Comparison of ENCODE assay signal across 10 mouse cellular contexts in the genomic region with DNA sequence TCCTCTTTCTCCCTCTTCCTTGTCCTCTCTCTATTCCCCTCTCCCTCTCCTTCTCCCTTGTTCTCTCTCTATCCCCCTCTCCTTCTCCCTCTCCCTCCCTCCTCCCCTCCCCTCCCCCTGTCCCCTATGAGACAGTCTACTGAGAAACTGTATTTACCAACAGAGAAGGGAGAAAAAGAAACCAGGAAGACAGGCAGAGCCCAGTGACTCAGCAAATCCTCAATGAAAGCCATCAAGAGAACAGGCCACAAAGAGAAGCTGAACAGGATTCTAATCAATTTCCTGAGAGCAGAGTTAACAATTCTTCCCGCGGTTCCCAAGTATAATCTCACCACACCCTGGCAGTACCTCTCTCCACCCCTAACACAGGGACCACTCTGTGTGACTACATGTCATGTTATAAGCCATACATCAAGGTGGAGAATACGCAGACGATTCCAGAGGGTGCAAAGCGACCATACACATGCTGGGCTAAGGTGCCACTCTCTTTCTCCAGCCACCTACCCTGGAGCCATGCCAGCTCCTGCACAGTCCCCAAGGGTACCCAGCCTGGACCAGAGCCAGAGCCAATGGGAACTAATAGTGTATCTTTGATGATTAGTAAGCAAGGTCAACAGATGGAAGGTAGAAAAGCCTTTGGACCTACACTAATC. TPM values are rescaled to one million over a fixed set of nuclear protein-coding genes. Genes with fewer than 3 reads are reported as not detected.
A peak's percentile ranks its signal among the peaks of the same experiment; 100 is the strongest.
DNase-seq lines count a peak whose midpoint lies in the region; ATAC-seq lines count a peak whose summit lies in the region.
"Had no signal": no experiment of that assay in that cellular context is flagged by ENCODE, and none has a peak within 500 bp of the region (broad histone marks: within the 10 kb centered on the region; RNA-seq: fewer than 3 reads in every experiment).

No protein-coding gene starts in this region.

- H3K36me3 ChIP-seq in midbrain, embryonic 11.5 days (ENCODE audit: control insufficient read depth, insufficient read depth, low read length): no peaks in the 10 kb centered on the region
- no peaks in the 10 kb centered on the region for H3K36me3 ChIP-seq in midbrain, embryonic 16.5 days (ENCODE audit: control insufficient read depth, insufficient read depth, low read length)
- H3K36me3 ChIP-seq in intestine, embryonic 16.5 days (ENCODE audit: control insufficient read depth, insufficient read depth, low read length): no peaks in the 10 kb centered on the region
- no peaks in the 10 kb centered on the region for H3K36me3 ChIP-seq in stomach, embryonic 16.5 days (ENCODE audit: control insufficient read depth, insufficient read depth, low read length)
- H3K36me3 ChIP-seq in kidney, embryonic 14.5 days (ENCODE audit: control insufficient read depth, insufficient read depth, low read length): no peaks in the 10 kb centered on the region
- H3K36me3 ChIP-seq in hindbrain, embryonic 13.5 days: no peaks in the 10 kb centered on the region

- no peak overlapping the region for H3K4me3 ChIP-seq in midbrain, embryonic 11.5 days (ENCODE audit: low read depth, low read length)
- H3K4me3 ChIP-seq in midbrain, embryonic 16.5 days (ENCODE audit: low read depth, low read length): no peak overlapping the region
- no peak overlapping the region for H3K4me3 ChIP-seq in intestine, embryonic 16.5 days (ENCODE audit: low read length)
- H3K4me3 ChIP-seq in stomach, embryonic 16.5 days (replicated peaks; ENCODE audit: low read length): no peak overlapping the region
- H3K4me3 ChIP-seq in kidney, embryonic 14.5 days (ENCODE audit: low read length): no peak overlapping the region
- no peak overlapping the region for H3K4me3 ChIP-seq in hindbrain, embryonic 13.5 days

- H3K4me1 ChIP-seq in midbrain, embryonic 11.5 days (ENCODE audit: control insufficient read depth, insufficient read depth, low read length): no peaks in the 10 kb centered on the region; the same call in 1 of the 2 replicates
- H3K4me1 ChIP-seq in midbrain, embryonic 16.5 days (ENCODE audit: control insufficient read depth, insufficient read depth, low read length): no peaks in the 10 kb centered on the region
- peaks cover 15% of the 10 kb centered on the region for H3K4me1 ChIP-seq in intestine, embryonic 16.5 days (ENCODE audit: control insufficient read depth, insufficient read depth, low read length)
- H3K4me1 ChIP-seq in stomach, embryonic 16.5 days (ENCODE audit: control insufficient read depth, insufficient read depth, low read length): no peaks in the 10 kb centered on the region; the same call in 1 of the 2 replicates
- H3K4me1 ChIP-seq in kidney, embryonic 14.5 days (ENCODE audit: control insufficient read depth, insufficient read depth, low read length): no peaks in the 10 kb centered on the region
- peaks cover 5% of the 10 kb centered on the region for H3K4me1 ChIP-seq in hindbrain, embryonic 13.5 days (replicated peaks)

- H3K9ac ChIP-seq in midbrain, embryonic 11.5 days (ENCODE audit: low read length): no peak overlapping the region
- H3K9ac ChIP-seq in midbrain, embryonic 16.5 days (ENCODE audit: low read depth, low read length): no peak overlapping the region
- no peak overlapping the region; the same call in 1 of the 2 replicates for H3K9ac ChIP-seq in intestine, embryonic 16.5 days (ENCODE audit: low read depth, low read length)
- no peak overlapping the region for H3K9ac ChIP-seq in stomach, embryonic 16.5 days (ENCODE audit: low read length)
- no peak overlapping the region for H3K9ac ChIP-seq in kidney, embryonic 14.5 days (ENCODE audit: low read depth, low read length)
- H3K9ac ChIP-seq in hindbrain, embryonic 13.5 days: no peak overlapping the region

- no peak overlapping the region for H3K27ac ChIP-seq in midbrain, embryonic 11.5 days (ENCODE audit: low read depth, low read length)
- no peak overlapping the region for H3K27ac ChIP-seq in midbrain, embryonic 16.5 days (ENCODE audit: low read length)
- peak overlapping the region; percentile 80 for H3K27ac ChIP-seq in intestine, embryonic 16.5 days (ENCODE audit: low read length)
- H3K27ac ChIP-seq in stomach, embryonic 16.5 days (ENCODE audit: low read length): peak overlapping the region; percentile 85
- no peak overlapping the region for H3K27ac ChIP-seq in kidney, embryonic 14.5 days (ENCODE audit: low read depth, low read length)
- no peak overlapping the region for H3K27ac ChIP-seq in hindbrain, embryonic 13.5 days

- no peak overlapping the region for H3K4me2 ChIP-seq in midbrain, embryonic 11.5 days
- no peak overlapping the region for H3K4me2 ChIP-seq in midbrain, embryonic 16.5 days (ENCODE audit: low read length)
- no peak overlapping the region for H3K4me2 ChIP-seq in intestine, embryonic 16.5 days (ENCODE audit: low read depth, low read length)
- no peak overlapping the region for H3K4me2 ChIP-seq in stomach, embryonic 16.5 days (ENCODE audit: low read depth, low read length)
- no peak overlapping the region for H3K4me2 ChIP-seq in kidney, embryonic 14.5 days (replicated peaks; ENCODE audit: low read depth, low read length)
- no peak overlapping the region for H3K4me2 ChIP-seq in hindbrain, embryonic 13.5 days

- 62% methylated on average over 5 of the region's 5 CpGs for WGBS in midbrain, embryonic 11.5 days
- 64% methylated on average over 5 of the region's 5 CpGs for WGBS in midbrain, embryonic 16.5 days
- WGBS in intestine, embryonic 16.5 days: 47% methylated on average over 5 of the region's 5 CpGs
- 38% methylated on average over 5 of the region's 5 CpGs for WGBS in stomach, embryonic 16.5 days
- 63% methylated on average over 5 of the region's 5 CpGs for WGBS in kidney, embryonic 14.5 days
- WGBS in hindbrain, embryonic 13.5 days: 71% methylated on average over 5 of the region's 5 CpGs

- peak; percentile 73 for DNase-seq in midbrain, embryonic 11.5 days (ENCODE audit: low spot score, missing footprints)
- peak; percentile 65 for DNase-seq in adipocyte (ENCODE audit: low spot score)

- H3K27me3 ChIP-seq in midbrain, embryonic 11.5 days (ENCODE audit: control insufficient read depth, insufficient read depth, low read length): no peaks in the 10 kb centered on the region
- no peaks in the 10 kb centered on the region for H3K27me3 ChIP-seq in midbrain, embryonic 16.5 days (ENCODE audit: control insufficient read depth, insufficient read depth, low read depth, low read length)
- H3K27me3 ChIP-seq in intestine, embryonic 16.5 days (replicated peaks; ENCODE audit: control insufficient read depth, insufficient read depth, low read length): no peaks in the 10 kb centered on the region
- no peaks in the 10 kb centered on the region for H3K27me3 ChIP-seq in stomach, embryonic 16.5 days (ENCODE audit: control insufficient read depth, insufficient read depth, low read length)
- no peaks in the 10 kb centered on the region for H3K27me3 ChIP-seq in kidney, embryonic 14.5 days (ENCODE audit: control insufficient read depth, insufficient read depth, low read length)
- no peaks in the 10 kb centered on the region for H3K27me3 ChIP-seq in hindbrain, embryonic 13.5 days

- ATAC-seq in midbrain, embryonic 11.5 days (ENCODE audit: low FRiP score): no peak
- no peak for ATAC-seq in midbrain, embryonic 16.5 days
- ATAC-seq in intestine, embryonic 16.5 days: peak; percentile 59
- peak; percentile 70 for ATAC-seq in stomach, embryonic 16.5 days (ENCODE audit: insufficient read depth, low FRiP score)
- no peak for ATAC-seq in erythroblast, adult 5-6 weeks (replicated peaks; ENCODE audit: low FRiP score, poor library complexity, severe bottlenecking)
- ATAC-seq in kidney, embryonic 14.5 days (ENCODE audit: low FRiP score, low TSS enrichment): no peak
- ATAC-seq in hindbrain, embryonic 13.5 days (ENCODE audit: low FRiP score): no peak

- H3K9me3 ChIP-seq in midbrain, embryonic 11.5 days (ENCODE audit: control insufficient read depth, low read length): no peaks in the 10 kb centered on the region
- no peaks in the 10 kb centered on the region for H3K9me3 ChIP-seq in midbrain, embryonic 16.5 days (replicated peaks; ENCODE audit: control insufficient read depth, low read length, poor library complexity, severe bottlenecking)
- H3K9me3 ChIP-seq in intestine, embryonic 16.5 days (ENCODE audit: control insufficient read depth, low read length): no peaks in the 10 kb centered on the region
- H3K9me3 ChIP-seq in stomach, embryonic 16.5 days (replicated peaks; ENCODE audit: control insufficient read depth, low read length): no peaks in the 10 kb centered on the region
- H3K9me3 ChIP-seq in kidney, embryonic 14.5 days (ENCODE audit: control insufficient read depth, low read length): no peaks in the 10 kb centered on the region
- no peaks in the 10 kb centered on the region for H3K9me3 ChIP-seq in hindbrain, embryonic 13.5 days

RNA-seq across cellular contexts. Expression of a gene that starts 4.3 kb away (rescaled TPM):
- polyA plus RNA-seq in midbrain, embryonic 11.5 days (2014; fragmentation: Nextera tagmentation; extraction: Ambion mirVana): not detected in 2 replicates
- not detected in 2 replicates for polyA plus RNA-seq in midbrain, embryonic 16.5 days (2015; fragmentation: Nextera tagmentation; extraction: Ambion mirVana)
- polyA plus RNA-seq in intestine, embryonic 16.5 days (2015; fragmentation: Nextera tagmentation; extraction: Ambion mirVana): 160 and 183 TPM in 2 replicates
- polyA plus RNA-seq in stomach, embryonic 16.5 days (2015; fragmentation: Nextera tagmentation; extraction: Ambion mirVana): 63.5 and 80.8 TPM in 2 replicates
- total RNA-seq in erythroblast, adult 5-6 weeks (2015; ENCODE audit: low replicate concordance): not detected in 2 replicates
- total RNA-seq in erythroblast, adult 5-6 weeks (2017; ENCODE audit: low replicate concordance): not detected in 2 replicates
- 0.16 TPM in 1 of 2 replicates, not detected in the other for polyA plus RNA-seq in kidney, embryonic 14.5 days (2014; fragmentation: Nextera tagmentation; extraction: Ambion mirVana)
- polyA plus RNA-seq in hindbrain, embryonic 13.5 days (2015; fragmentation: Nextera tagmentation; extraction: Ambion mirVana): 0.17 TPM in 1 of 2 replicates, not detected in the other
- total RNA-seq: heart, adult 8-10 months; left cerebral cortex, postnatal 36 days had no signal

RNA-seq across cellular contexts. Expression of a gene that starts 21.2 kb away (rescaled TPM):
- 11.3 and 14.4 TPM in 2 replicates for polyA plus RNA-seq in midbrain, embryonic 11.5 days (2014; fragmentation: Nextera tagmentation; extraction: Ambion mirVana)
- 21.2 and 23.2 TPM in 2 replicates for polyA plus RNA-seq in midbrain, embryonic 16.5 days (2015; fragmentation: Nextera tagmentation; extraction: Ambion mirVana)
- 17.9 and 22.0 TPM in 2 replicates for polyA plus RNA-seq in intestine, embryonic 16.5 days (2015; fragmentation: Nextera tagmentation; extraction: Ambion mirVana)
- polyA plus RNA-seq in stomach, embryonic 16.5 days (2015; fragmentation: Nextera tagmentation; extraction: Ambion mirVana): 10.4 and 11.2 TPM in 2 replicates
- not detected in 2 replicates for total RNA-seq in erythroblast, adult 5-6 weeks (2015; ENCODE audit: low replicate concordance)
- total RNA-seq in erythroblast, adult 5-6 weeks (2017; ENCODE audit: low replicate concordance): not detected in 2 replicates
- 4.4 and 5.7 TPM in 2 replicates for polyA plus RNA-seq in kidney, embryonic 14.5 days (2014; fragmentation: Nextera tagmentation; extraction: Ambion mirVana)
- polyA plus RNA-seq in hindbrain, embryonic 13.5 days (2015; fragmentation: Nextera tagmentation; extraction: Ambion mirVana): 7.7 and 8.5 TPM in 2 replicates

RNA-seq across cellular contexts. Expression of a gene that starts 21.5 kb away (rescaled TPM):
- 14.1 and 15.7 TPM in 2 replicates for polyA plus RNA-seq in midbrain, embryonic 11.5 days (2014; fragmentation: Nextera tagmentation; extraction: Ambion mirVana)
- polyA plus RNA-seq in midbrain, embryonic 16.5 days (2015; fragmentation: Nextera tagmentation; extraction: Ambion mirVana): 6.5 and 7.7 TPM in 2 replicates
- 207 and 212 TPM in 2 replicates for polyA plus RNA-seq in intestine, embryonic 16.5 days (2015; fragmentation: Nextera tagmentation; extraction: Ambion mirVana)
- polyA plus RNA-seq in stomach, embryonic 16.5 days (2015; fragmentation: Nextera tagmentation; extraction: Ambion mirVana): 196 and 225 TPM in 2 replicates
- total RNA-seq in erythroblast, adult 5-6 weeks (2015; ENCODE audit: low replicate concordance): 1.3 TPM in 1 of 2 replicates, not detected in the other
- 0.60 and 2.1 TPM in 2 replicates for total RNA-seq in erythroblast, adult 5-6 weeks (2017; ENCODE audit: low replicate concordance)
- polyA plus RNA-seq in kidney, embryonic 14.5 days (2014; fragmentation: Nextera tagmentation; extraction: Ambion mirVana): 76.2 and 79.8 TPM in 2 replicates
- 10.0 and 10.9 TPM in 2 replicates for polyA plus RNA-seq in hindbrain, embryonic 13.5 days (2015; fragmentation: Nextera tagmentation; extraction: Ambion mirVana)

RNA-seq across cellular contexts. Expression of a gene that starts 33.2 kb away (rescaled TPM):
- 54.7 and 58.1 TPM in 2 replicates for polyA plus RNA-seq in midbrain, embryonic 11.5 days (2014; fragmentation: Nextera tagmentation; extraction: Ambion mirVana)
- 44.7 and 62.2 TPM in 2 replicates for polyA plus RNA-seq in midbrain, embryonic 16.5 days (2015; fragmentation: Nextera tagmentation; extraction: Ambion mirVana)
- polyA plus RNA-seq in intestine, embryonic 16.5 days (2015; fragmentation: Nextera tagmentation; extraction: Ambion mirVana): 32.2 and 32.7 TPM in 2 replicates
- polyA plus RNA-seq in stomach, embryonic 16.5 days (2015; fragmentation: Nextera tagmentation; extraction: Ambion mirVana): 24.7 and 24.8 TPM in 2 replicates
- total RNA-seq in erythroblast, adult 5-6 weeks (2015; ENCODE audit: low replicate concordance): not detected in 2 replicates
- 1.8 TPM in 1 of 2 replicates, not detected in the other for total RNA-seq in erythroblast, adult 5-6 weeks (2017; ENCODE audit: low replicate concordance)
- polyA plus RNA-seq in kidney, embryonic 14.5 days (2014; fragmentation: Nextera tagmentation; extraction: Ambion mirVana): 18.6 and 22.6 TPM in 2 replicates
- 82.5 and 85.8 TPM in 2 replicates for polyA plus RNA-seq in hindbrain, embryonic 13.5 days (2015; fragmentation: Nextera tagmentation; extraction: Ambion mirVana)

RNA-seq across cellular contexts. Expression of a gene that starts 53.0 kb away (rescaled TPM):
- 30.5 and 33.8 TPM in 2 replicates for polyA plus RNA-seq in midbrain, embryonic 11.5 days (2014; fragmentation: Nextera tagmentation; extraction: Ambion mirVana)
- polyA plus RNA-seq in midbrain, embryonic 16.5 days (2015; fragmentation: Nextera tagmentation; extraction: Ambion mirVana): 86.7 and 139 TPM in 2 replicates
- 327 and 376 TPM in 2 replicates for polyA plus RNA-seq in intestine, embryonic 16.5 days (2015; fragmentation: Nextera tagmentation; extraction: Ambion mirVana)
- polyA plus RNA-seq in stomach, embryonic 16.5 days (2015; fragmentation: Nextera tagmentation; extraction: Ambion mirVana): 513 and 679 TPM in 2 replicates
- 160 and 254 TPM in 2 replicates for total RNA-seq in erythroblast, adult 5-6 weeks (2015; ENCODE audit: low replicate concordance)
- total RNA-seq in erythroblast, adult 5-6 weeks (2017; ENCODE audit: low replicate concordance): 49.2 and 74.5 TPM in 2 replicates
- polyA plus RNA-seq in kidney, embryonic 14.5 days (2014; fragmentation: Nextera tagmentation; extraction: Ambion mirVana): 63.0 and 73.6 TPM in 2 replicates
- polyA plus RNA-seq in hindbrain, embryonic 13.5 days (2015; fragmentation: Nextera tagmentation; extraction: Ambion mirVana): 53.7 and 54.2 TPM in 2 replicates

Comparison
In these comparisons a context has a peak if more than half of its experiments do, and no peak if none do; other contexts are left out.
1. ATAC-seq: peak in intestine, embryonic 16.5 days (single experiment) and stomach, embryonic 16.5 days (single experiment); none in midbrain, embryonic 11.5 days (single experiment), midbrain, embryonic 16.5 days (single experiment), erythroblast, adult 5-6 weeks (single experiment), kidney, embryonic 14.5 days (single experiment) and hindbrain, embryonic 13.5 days (single experiment).
2. H3K27ac ChIP-seq: peak in intestine, embryonic 16.5 days (single experiment) and stomach, embryonic 16.5 days (single experiment); none in midbrain, embryonic 11.5 days (single experiment), midbrain, embryonic 16.5 days (single experiment), kidney, embryonic 14.5 days (single experiment) and hindbrain, embryonic 13.5 days (single experiment).
3. RNA of a gene that starts 4.3 kb away (polyA plus RNA-seq): 160 to 183 TPM in intestine, embryonic 16.5 days and 63.5 to 80.8 TPM in stomach, embryonic 16.5 days; 0.16 TPM in kidney, embryonic 14.5 days, not detected in midbrain, embryonic 11.5 days, not detected in midbrain, embryonic 16.5 days and 0.17 TPM in hindbrain, embryonic 13.5 days; every median in the first group is over 10 times any median in the second.